Mouse (Mus musculus) intestine, postnatal 0 days (tissue): ENCODE results near the gene Gsx2. TPM values are rescaled to one million over a fixed set of nuclear protein-coding genes. Genes with fewer than 3 reads are reported as not detected.

Source experiments
- ATAC-seq: fragments of 200-750 bp; cut with Nextera tagmentation; 2 replicates; pipeline ENCODE4 v1.8.0; 2017; ENCODE audit warnings: mild to moderate bottlenecking, moderate TSS enrichment, moderate library complexity
- H3K27ac ChIP-seq: fragments of 300-500 bp; sonication (generic); 2 replicates; pipeline ENCODE4 v1.5.1; 2014; ENCODE audit warnings: mild to moderate bottlenecking, low read depth, low read length, moderate library complexity
- H3K27me3 ChIP-seq: fragments of 300-500 bp; sonication (generic); replicated peaks from 2 replicates; pipeline ENCODE4 v1.6.1; 2014; ENCODE audit warnings: low read length, mixed read lengths; ENCODE audit not compliant: control insufficient read depth, insufficient read depth
- H3K36me3 ChIP-seq: fragments of 300-500 bp; sonication (generic); 2 replicates; pipeline ENCODE4 v1.6.1; 2014; ENCODE audit warnings: mild to moderate bottlenecking, moderate library complexity; ENCODE audit not compliant: control insufficient read depth, insufficient read depth
- H3K4me1 ChIP-seq: fragments of 300-500 bp; sonication (generic); replicated peaks from 2 replicates; pipeline ENCODE4 v1.6.1; 2014; ENCODE audit warnings: antibody characterized with exemption, low read length, mixed read lengths; ENCODE audit not compliant: control insufficient read depth, insufficient read depth
- H3K4me2 ChIP-seq: fragments of 300-500 bp; sonication (generic); replicated peaks from 2 replicates; pipeline ENCODE4 v1.6.1; 2014; ENCODE audit warnings: low read depth, mild to moderate bottlenecking, moderate library complexity
- H3K4me3 ChIP-seq: fragments of 300-500 bp; sonication (generic); 2 replicates; pipeline ENCODE4 v1.5.1; 2014; ENCODE audit warnings: low read depth, low read length
- H3K9ac ChIP-seq: fragments of 300-500 bp; sonication (generic); 2 replicates; pipeline ENCODE4 v1.6.1; 2014; ENCODE audit warnings: mild to moderate bottlenecking, low read depth, low read length
- H3K9me3 ChIP-seq: fragments of 300-500 bp; sonication (generic); 2 replicates; pipeline ENCODE4 v1.6.1; 2016; ENCODE audit warnings: mixed run types; ENCODE audit not compliant: control insufficient read depth
- CTCF ChIP-seq: sonication (generic); IDR thresholded peaks from 2 replicates; pipeline ENCODE4 v1.5.1; 2016; ENCODE audit warnings: low read depth, mild to moderate bottlenecking, control low read depth, antibody characterized with exemption, moderate library complexity
- WGBS: fragments of 180-500 bp; shearing (Covaris S2); extraction: QIAGEN DNeasy Blood & Tissue Kit; methylation state at CpG from one replicate; pipeline ENCODE4 v1.1.7; 2014; 5-methylcytosine and 5-hydroxymethylcytosine counted together
- polyA plus RNA-seq: library from polyadenylated mRNA; unstranded; fragments of >200 nt; fragmentation: Nextera tagmentation; extraction: Ambion mirVana; gene quantifications from 2 replicates; pipeline ENCODE4 v1.2.1, GENCODE M21; 2015

Gene Gsx2
- polyA plus RNA-seq, 1 experiment from 2014 or later: not detected

DNA sequence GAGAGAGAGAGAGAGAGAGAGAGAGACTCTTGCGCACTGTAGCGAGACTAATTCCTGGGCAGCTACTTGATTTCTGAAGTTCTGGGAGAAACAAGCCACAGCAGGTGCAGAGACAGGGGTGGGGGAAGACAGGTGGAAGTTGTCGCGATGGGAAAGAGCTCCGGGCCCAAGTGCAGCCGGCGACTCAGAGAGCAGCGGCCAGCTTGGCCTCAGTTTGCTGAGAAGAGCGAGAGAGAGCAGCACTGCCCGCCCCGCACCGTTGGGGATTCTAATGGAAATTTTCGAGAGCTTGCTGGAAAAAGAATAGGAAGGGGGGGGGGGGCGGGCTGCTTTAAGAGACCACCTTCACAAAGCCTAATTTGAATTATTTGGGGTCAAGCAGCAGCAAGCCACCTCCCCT, 7.7 kb downstream of the Gsx2 start:
- H3K27ac ChIP-seq: no peak overlapping the region
- WGBS: 4% methylated on average over 14 of the region's 14 CpGs
- H3K4me2 ChIP-seq: no peak overlapping the region
- no peaks in the 10 kb centered on the region for H3K9me3 ChIP-seq
- no peaks in the 10 kb centered on the region for H3K4me1 ChIP-seq
- no peaks in the 10 kb centered on the region for H3K36me3 ChIP-seq
- no peak for ATAC-seq
- no peak overlapping the region for H3K9ac ChIP-seq
- TF ChIP-seq CTCF: no peak
- peaks cover 96% of the 10 kb centered on the region for H3K27me3 ChIP-seq
- H3K4me3 ChIP-seq: no peak overlapping the region

DNA sequence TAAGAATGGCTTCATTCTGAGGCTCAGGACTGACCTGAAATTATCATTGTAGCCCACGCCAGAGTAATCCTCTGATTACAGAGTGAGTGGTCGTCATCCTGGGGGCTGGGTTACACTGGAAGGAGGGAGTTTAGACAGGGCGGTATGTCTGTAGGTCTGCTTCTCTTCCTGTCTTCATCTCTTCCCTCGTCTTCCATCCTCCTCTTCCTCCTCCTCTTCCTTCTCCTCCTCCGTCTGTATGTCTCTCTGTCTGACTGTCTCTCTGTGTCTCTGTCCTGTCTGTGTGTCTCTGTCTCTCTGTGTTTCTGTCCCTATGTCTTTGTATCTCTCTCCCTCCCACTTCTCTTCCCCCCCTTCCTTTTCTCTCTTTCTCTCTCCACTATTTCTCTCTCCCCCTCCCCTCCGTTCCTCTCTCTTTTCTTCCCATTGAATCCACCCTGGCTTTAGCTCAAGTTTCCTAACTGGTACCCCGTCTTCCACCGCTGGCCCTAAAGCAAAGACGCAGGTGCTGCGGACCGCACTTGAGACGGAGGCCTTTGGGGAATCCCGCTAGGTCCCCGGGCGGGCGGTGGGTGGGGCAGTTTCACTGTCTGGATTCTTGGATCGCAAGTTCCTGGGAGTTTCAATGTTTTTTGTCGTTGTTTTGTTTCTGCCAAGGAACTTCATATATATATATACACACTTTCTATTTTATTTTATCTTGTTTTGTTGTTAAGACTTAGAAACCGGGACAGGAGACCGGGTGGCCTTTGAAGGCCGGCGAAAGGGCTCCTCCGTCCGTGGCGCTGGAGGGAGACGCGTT, 8.4 kb downstream of the Gsx2 start:
- TF ChIP-seq CTCF: no peak
- H3K4me1 ChIP-seq: no peaks in the 10 kb centered on the region
- no peak overlapping the region for H3K27ac ChIP-seq
- no peak overlapping the region for H3K9ac ChIP-seq
- no peak for ATAC-seq
- H3K27me3 ChIP-seq: peaks cover 88% of the 10 kb centered on the region
- no peaks in the 10 kb centered on the region for H3K9me3 ChIP-seq
- no peak overlapping the region for H3K4me3 ChIP-seq
- 3% methylated on average over 27 of the region's 27 CpGs for WGBS
- no peaks in the 10 kb centered on the region for H3K36me3 ChIP-seq
- H3K4me2 ChIP-seq: 0 out of 2 replicates have a peak overlapping the region, but pooled peaks have one; percentile 7

DNA sequence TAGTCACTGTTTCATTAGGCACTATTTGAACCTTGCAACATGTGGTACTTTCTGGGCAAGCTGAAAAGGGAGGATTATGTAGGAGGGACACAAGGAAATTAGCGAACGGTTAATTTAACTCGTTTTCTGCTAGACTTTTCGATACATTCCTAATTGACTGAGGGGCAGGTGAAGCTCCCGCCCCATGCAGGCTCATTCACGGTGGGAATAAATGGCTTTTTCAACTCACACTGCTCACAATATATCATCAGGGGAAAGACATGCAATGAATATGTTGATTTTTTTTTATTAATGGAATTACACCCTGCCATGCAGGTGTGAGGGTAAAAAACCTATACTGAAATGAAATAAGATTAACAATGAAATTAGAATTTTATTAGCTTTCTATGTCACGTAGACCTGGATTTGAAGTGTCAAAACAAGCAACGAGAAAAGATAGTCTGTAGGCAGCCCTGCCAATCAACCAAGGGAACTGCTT, 9.0 kb downstream of the Gsx2 start:
- no peak for TF ChIP-seq CTCF
- Histone ChIP-seq H3K4me1 (no peaks in the 10 kb centered on the region), H3K9ac (no peak overlapping the region), H3K36me3 (no peaks in the 10 kb centered on the region), H3K9me3 (no peaks in the 10 kb centered on the region), H3K27me3 (peaks cover 82% of the 10 kb centered on the region), H3K4me2 (no peak overlapping the region), H3K27ac (no peak overlapping the region), H3K4me3 (no peak overlapping the region)
- 4% methylated on average over 8 of the region's 8 CpGs for WGBS
- ATAC-seq: no peak

DNA sequence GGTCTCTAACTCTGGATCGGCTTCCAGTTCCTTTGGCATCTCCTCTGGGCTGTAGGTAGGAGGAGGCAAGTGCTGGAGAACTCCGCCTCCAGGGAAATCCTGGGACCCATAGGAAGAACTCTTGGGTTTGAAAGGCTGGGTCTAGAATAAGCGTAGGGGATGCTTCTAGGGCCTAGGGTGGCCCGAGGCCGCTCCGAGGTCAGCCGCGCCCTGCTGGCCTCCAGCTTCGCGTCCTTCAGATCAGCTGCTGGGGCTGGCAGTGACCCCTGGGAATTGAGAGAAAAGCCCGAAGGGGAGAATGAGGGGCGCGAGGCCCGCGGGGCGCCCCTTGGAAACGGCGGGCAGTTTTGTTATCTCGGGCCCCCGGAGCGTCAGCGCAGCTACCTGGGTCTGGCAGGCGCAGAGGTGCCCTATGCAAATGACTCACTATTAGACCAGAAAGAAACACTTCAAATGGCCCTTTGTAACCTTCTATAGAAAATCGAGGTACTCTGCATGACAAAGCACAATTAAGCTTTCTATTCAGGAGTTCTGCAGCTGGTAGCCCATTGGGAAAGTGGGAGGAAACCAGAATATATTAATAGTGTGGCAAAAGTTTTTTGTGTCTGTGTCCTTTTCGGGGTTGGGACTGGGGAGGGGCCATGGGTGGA, 9.6 kb downstream of the Gsx2 start:
- 1% methylated on average over 25 of the region's 25 CpGs for WGBS
- no peak overlapping the region for H3K4me2 ChIP-seq
- no peak for ATAC-seq
- no peak overlapping the region for H3K4me3 ChIP-seq
- TF ChIP-seq CTCF: no peak
- H3K4me1 ChIP-seq: no peaks in the 10 kb centered on the region
- H3K9ac ChIP-seq: no peak overlapping the region
- H3K36me3 ChIP-seq: no peaks in the 10 kb centered on the region
- no peaks in the 10 kb centered on the region for H3K9me3 ChIP-seq
- no peak overlapping the region for H3K27ac ChIP-seq
- peaks cover 76% of the 10 kb centered on the region for H3K27me3 ChIP-seq

DNA sequence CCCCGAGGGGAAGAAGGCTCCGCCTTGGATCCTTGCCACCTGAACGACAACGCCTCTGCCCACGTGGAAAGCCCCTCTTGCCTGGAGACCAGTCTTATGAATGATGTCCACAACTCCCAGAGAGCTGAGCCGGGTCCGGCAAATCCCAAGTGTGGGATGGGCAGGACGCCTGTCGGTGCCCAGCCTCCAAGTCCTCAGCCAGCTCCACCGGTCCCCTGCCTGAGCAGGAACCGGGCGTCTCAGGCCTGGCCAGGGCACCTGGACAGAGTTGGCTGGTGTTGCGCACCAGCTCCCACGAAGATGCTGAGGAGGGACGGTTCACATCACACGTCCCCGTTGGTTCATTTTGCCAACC, 10.1 kb downstream of the Gsx2 start:
- no peak overlapping the region for H3K4me3 ChIP-seq
- WGBS: 10% methylated on average over 17 of the region's 17 CpGs
- H3K36me3 ChIP-seq: no peaks in the 10 kb centered on the region
- H3K27ac ChIP-seq: no peak overlapping the region
- ATAC-seq: no peak
- H3K4me2 ChIP-seq: no peak overlapping the region
- no peak overlapping the region for H3K9ac ChIP-seq
- no peaks in the 10 kb centered on the region for H3K4me1 ChIP-seq
- no peak for TF ChIP-seq CTCF
- H3K27me3 ChIP-seq: peaks cover 71% of the 10 kb centered on the region
- H3K9me3 ChIP-seq: no peaks in the 10 kb centered on the region

DNA sequence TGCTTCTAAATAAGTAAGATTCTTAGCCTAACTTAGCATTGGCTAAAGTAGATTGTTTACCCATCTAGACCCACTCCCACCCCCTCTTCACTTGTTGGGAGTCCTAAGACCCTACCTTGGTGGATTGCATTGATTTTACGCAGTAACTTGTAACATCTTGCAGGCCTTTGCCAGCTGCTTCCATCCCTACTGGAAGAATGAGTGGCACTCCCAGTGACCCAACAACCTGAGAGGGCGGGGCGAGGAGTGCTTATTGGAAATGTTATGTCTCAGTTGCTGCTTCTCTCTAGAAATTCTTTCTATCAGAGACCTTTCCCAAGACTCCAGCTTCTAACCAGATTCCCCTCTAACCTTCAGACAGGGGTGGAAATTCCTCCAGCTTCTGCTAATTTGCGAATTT, 10.5 kb downstream of the Gsx2 start:
- Histone ChIP-seq H3K27ac (no peak overlapping the region), H3K4me1 (no peaks in the 10 kb centered on the region), H3K9me3 (no peaks in the 10 kb centered on the region), H3K4me3 (no peak overlapping the region), H3K9ac (no peak overlapping the region), H3K27me3 (peaks cover 67% of the 10 kb centered on the region), H3K4me2 (no peak overlapping the region), H3K36me3 (no peaks in the 10 kb centered on the region)
- no peak for ATAC-seq
- 16% methylated on average over 4 of the region's 4 CpGs for WGBS
- no peak for TF ChIP-seq CTCF
